24 mouse cellular contexts compared by ENCODE assay signal in genomic region chr6:137744700-137745099, GRCm38 (mm10).
"Had no signal": no experiment of that assay in that cellular context is flagged by ENCODE, and none has a peak within 500 bp of the region (broad histone marks: within the 10 kb centered on the region; RNA-seq: fewer than 3 reads in every experiment).

No protein-coding gene starts in this region.

- ATAC-seq: midbrain, embryonic 15.5 days had no signal

- H3K4me3 ChIP-seq: kidney, embryonic 15.5 days; layer of hippocampus, adult 2 months; limb, embryonic 10.5 days; limb, embryonic 13.5 days; liver, embryonic 13.5 days; lung, embryonic 15.5 days; megakaryocyte, embryonic 14.5 days; midbrain, embryonic 10.5 days; midbrain, embryonic 15.5 days; neural tube, embryonic 12.5 days; neural tube, embryonic 15.5 days; stomach, embryonic 15.5 days had no signal

- DNase-seq: kidney, adult 11 months; kidney, postnatal 14 days; kidney, postnatal 4 days; layer of hippocampus, adult 9-11 months; liver, embryonic 13.5 days; lung, adult 18-20 months; lung, postnatal 10 days; lung, postnatal 36 days; right cerebral cortex, adult 18-20 months; right cerebral cortex, postnatal 14 days; right cerebral cortex, postnatal 4 days; spleen, adult 18-20 months; thymus, postnatal 25 days had no signal

- H3K4me1 ChIP-seq: kidney, embryonic 15.5 days; limb, embryonic 10.5 days; limb, embryonic 13.5 days; lung, embryonic 15.5 days; midbrain, embryonic 10.5 days; midbrain, embryonic 15.5 days; neural tube, embryonic 12.5 days; neural tube, embryonic 15.5 days; stomach, embryonic 15.5 days had no signal

- H3K27ac ChIP-seq: kidney, embryonic 15.5 days; layer of hippocampus, adult 2 months; limb, embryonic 10.5 days; limb, embryonic 13.5 days; liver, embryonic 13.5 days; lung, embryonic 15.5 days; midbrain, embryonic 10.5 days; midbrain, embryonic 15.5 days; neural tube, embryonic 12.5 days; neural tube, embryonic 15.5 days; stomach, embryonic 15.5 days had no signal

- H3K4me2 ChIP-seq: kidney, embryonic 15.5 days; limb, embryonic 13.5 days; liver, embryonic 13.5 days; lung, embryonic 15.5 days; midbrain, embryonic 15.5 days; neural tube, embryonic 12.5 days; neural tube, embryonic 15.5 days; stomach, embryonic 15.5 days had no signal

- H3K9ac ChIP-seq: kidney, embryonic 15.5 days; limb, embryonic 13.5 days; liver, embryonic 13.5 days; lung, embryonic 15.5 days; midbrain, embryonic 15.5 days; neural tube, embryonic 12.5 days; neural tube, embryonic 15.5 days; stomach, embryonic 15.5 days had no signal

- H3K27me3 ChIP-seq: kidney, embryonic 15.5 days; limb, embryonic 13.5 days; liver, embryonic 13.5 days; lung, embryonic 15.5 days; megakaryocyte, embryonic 14.5 days; midbrain, embryonic 15.5 days; neural tube, embryonic 12.5 days; neural tube, embryonic 15.5 days; stomach, embryonic 15.5 days had no signal

- H3K9me3 ChIP-seq: kidney, embryonic 15.5 days; limb, embryonic 10.5 days; limb, embryonic 13.5 days; liver, embryonic 13.5 days; lung, embryonic 15.5 days; megakaryocyte, embryonic 14.5 days; midbrain, embryonic 10.5 days; midbrain, embryonic 15.5 days; neural tube, embryonic 12.5 days; neural tube, embryonic 15.5 days; stomach, embryonic 15.5 days had no signal
